Mouse (Mus musculus) limb, embryonic 14.5 days (tissue): Measurements from ENCODE around the gene Ppif. TPM values are rescaled to one million over a fixed set of nuclear protein-coding genes. Genes with fewer than 3 reads are reported as not detected.

Experiments used
- ATAC-seq: fragments of 200-750 bp; cut with Nextera tagmentation; 2 replicates; pipeline ENCODE4 v1.8.0; 2017; ENCODE audit warnings: low read depth, moderate number of reproducible peaks, moderate TSS enrichment; ENCODE audit not compliant: low FRiP score
- DNase-seq: peaks from one replicate; pipeline ENCODE4 v3.0.0-alpha.2; 2015; ENCODE audit warnings: low spot score
- H3K27ac ChIP-seq: fragments of 300-500 bp; sonication (generic); replicated peaks from 2 replicates; pipeline ENCODE4 v1.5.1; 2014; ENCODE audit warnings: low read depth, mild to moderate bottlenecking, low read length, moderate library complexity, mixed read lengths
- H3K27me3 ChIP-seq: fragments of 300-500 bp; sonication (generic); 2 replicates; pipeline ENCODE4 v1.6.1; 2014; ENCODE audit warnings: low read length, mixed read lengths; ENCODE audit not compliant: control insufficient read depth, insufficient read depth
- H3K36me3 ChIP-seq: fragments of 300-500 bp; sonication (generic); 2 replicates; pipeline ENCODE4 v1.6.1; 2014; ENCODE audit warnings: mild to moderate bottlenecking, low read length, moderate library complexity, mixed read lengths; ENCODE audit not compliant: control insufficient read depth, insufficient read depth
- H3K4me1 ChIP-seq: fragments of 300-500 bp; sonication (generic); 2 replicates; pipeline ENCODE4 v1.6.1; 2014; ENCODE audit warnings: antibody characterized with exemption, low read length, mixed read lengths; ENCODE audit not compliant: control insufficient read depth, insufficient read depth
- H3K4me2 ChIP-seq: fragments of 300-500 bp; sonication (generic); replicated peaks from 2 replicates; pipeline ENCODE4 v1.6.1; 2014; ENCODE audit warnings: low read depth, mild to moderate bottlenecking, low read length, moderate library complexity; ENCODE audit not compliant: severe bottlenecking
- H3K4me3 ChIP-seq: fragments of 300-500 bp; sonication (generic); replicated peaks from 2 replicates; pipeline ENCODE4 v1.5.1; 2014; ENCODE audit warnings: low read length
- H3K9ac ChIP-seq: fragments of 300-500 bp; sonication (generic); 2 replicates; pipeline ENCODE4 v1.6.1; 2014; ENCODE audit warnings: mild to moderate bottlenecking, low read depth, low read length, moderate library complexity; ENCODE audit not compliant: severe bottlenecking
- H3K9me3 ChIP-seq: fragments of 300-500 bp; sonication (generic); 2 replicates; pipeline ENCODE4 v1.6.1; 2016; ENCODE audit warnings: low read length; ENCODE audit not compliant: control insufficient read depth
- POLR2A ChIP-seq: fragments of 200-500 bp; IDR thresholded peaks from 2 replicates; pipeline ENCODE4 v1.8.0; 2012; ENCODE audit warnings: inconsistent platforms, mild to moderate bottlenecking, moderate library complexity, borderline replicate concordance; ENCODE audit not compliant: insufficient read depth, insufficient read length; ENCODE audit errors: extremely low read depth
- WGBS: fragments of 180-500 bp; shearing (Covaris S2); extraction: QIAGEN DNeasy Blood & Tissue Kit; methylation state at CpG from one replicate; pipeline ENCODE4 v1.1.7; 2014; 5-methylcytosine and 5-hydroxymethylcytosine counted together
- polyA plus RNA-seq, 2 experiments: library from polyadenylated mRNA; depleted of rRNA in 1 of 2; stranded (reverse) in 1 of 2; unstranded in 1 of 2; fragments of >200 nt; fragmentation: Nextera tagmentation in 1 of 2; extraction: Ambion mirVana in 1 of 2; gene quantifications; 2 replicates each; pipeline versions ENCODE4 v1.2.1 to v1.2.3; 2012 to 2014

Ppif gene
- polyA plus RNA-seq, 2 experiments: 28.9 to 67.1 TPM

GRCm38 (mm10) chr14:25749143-25749909, 55.4 kb downstream of the Ppif start:
- DNase-seq: peak; percentile 64

More at GRCm38 (mm10) chr14:25749143-25749909, 55.4 kb downstream of the Ppif start:
- no peaks in the 10 kb centered on the region for H3K9me3 ChIP-seq
- ATAC-seq: peak; percentile 31; the same call in 1 of the 2 replicates
- H3K4me3 ChIP-seq: no peak overlapping the region
- TF ChIP-seq POLR2A: no peak
- H3K27me3 ChIP-seq: no peaks in the 10 kb centered on the region
- H3K9ac ChIP-seq: peak overlapping the region; percentile 21; the same call in 1 of the 2 replicates
- H3K4me1 ChIP-seq: peaks cover 35% of the 10 kb centered on the region
- peak overlapping the region; percentile 73 for H3K27ac ChIP-seq
- 17% methylated on average over 13 of the region's 13 CpGs for WGBS
- H3K36me3 ChIP-seq: peaks cover 39% of the 10 kb centered on the region
- no peak overlapping the region for H3K4me2 ChIP-seq

Other genes with a start within 250 kb of the Ppif start
- gene Zmiz1, start 235.0 kb upstream of the Ppif start, polyA plus RNA-seq (2012; rRNA removed): 81.2 and 117 TPM in 2 replicates
- gene Zmiz1, start 235.0 kb upstream of the Ppif start, polyA plus RNA-seq (2014; fragmentation: Nextera tagmentation; extraction: Ambion mirVana): 61.8 and 75.8 TPM in 2 replicates
- 52.7 and 58.0 TPM in 2 replicates for gene Zcchc24, start 74.9 kb downstream of the Ppif start, polyA plus RNA-seq (2012; rRNA removed)
- 45.1 and 49.3 TPM in 2 replicates for gene Zcchc24, start 74.9 kb downstream of the Ppif start, polyA plus RNA-seq (2014; fragmentation: Nextera tagmentation; extraction: Ambion mirVana)
- 20.3 and 22.4 TPM in 2 replicates for gene Anxa11, start 148.0 kb downstream of the Ppif start, polyA plus RNA-seq (2012; rRNA removed)
- 18.7 and 20.5 TPM in 2 replicates for gene Anxa11, start 148.0 kb downstream of the Ppif start, polyA plus RNA-seq (2014; fragmentation: Nextera tagmentation; extraction: Ambion mirVana)
- gene Plac9a, start 208.9 kb downstream of the Ppif start, polyA plus RNA-seq (2012; rRNA removed): 0.31 and 0.54 TPM in 2 replicates
- 0.56 TPM in 1 of 2 replicates, not detected in the other for gene Plac9a, start 208.9 kb downstream of the Ppif start, polyA plus RNA-seq (2014; fragmentation: Nextera tagmentation; extraction: Ambion mirVana)
- gene Tmem254a, start 233.5 kb downstream of the Ppif start, polyA plus RNA-seq (2012; rRNA removed): 2.5 and 4.0 TPM in 2 replicates
- 3.8 and 7.6 TPM in 2 replicates for gene Tmem254a, start 233.5 kb downstream of the Ppif start, polyA plus RNA-seq (2014; fragmentation: Nextera tagmentation; extraction: Ambion mirVana)
- gene Cphx1, start 244.2 kb downstream of the Ppif start, polyA plus RNA-seq (2012; rRNA removed): 0.04 TPM in 1 of 2 replicates, not detected in the other
- gene Cphx1, start 244.2 kb downstream of the Ppif start, polyA plus RNA-seq (2014; fragmentation: Nextera tagmentation; extraction: Ambion mirVana): 0.11 TPM in 1 of 2 replicates, not detected in the other